Mouse (Mus musculus) leukemia stem cell, adult 10-12 weeks (primary cell): Measurements from ENCODE around the gene Rpl9-ps1. TPM values are rescaled to one million over a fixed set of nuclear protein-coding genes. Genes with fewer than 3 reads are reported as not detected.

Experiments used
- polyA plus RNA-seq: library from polyadenylated mRNA; stranded (reverse); fragments of >175 nt; gene quantifications from 2 replicates; pipeline ENCODE4 v1.2.3, GENCODE M21; 2012; ENCODE audit warnings: low replicate concordance

Rpl9-ps1 gene
- 0.36 TPM in 1 of 2 replicates, not detected in the other for polyA plus RNA-seq

GRCm38 (mm10) chr11:83645521-83645920 is at the start of gene Rpl9-ps1:
Rpl9-ps1 (minus strand) TSS chr11:83645621.

GRCm38 (mm10) chr11:83662204-83662603 is 16.8 kb upstream of the Rpl9-ps1 start, which contains the start of gene Ccl4:
Ccl4 (plus strand) TSS chr11:83662584.

GRCm38 (mm10) chr11:83649305-83649841 is 4.0 kb upstream of the Rpl9-ps1 start, which contains the start of gene Ccl3:
Ccl3 (minus strand) TSS chr11:83649355.

Other genes starting within 250 kb of the Rpl9-ps1 start
- 0.09 and 0.11 TPM in 2 replicates for gene Rasl10b, start 236.5 kb downstream of the Rpl9-ps1 start, polyA plus RNA-seq
- not detected in 2 replicates for gene Gas2l2, start 216.2 kb downstream of the Rpl9-ps1 start, polyA plus RNA-seq
- gene 1700020L24Rik, start 207.9 kb downstream of the Rpl9-ps1 start, polyA plus RNA-seq = 0.50 TPM in 1 of 2 replicates, not detected in the other
- gene Mmp28, start 182.6 kb downstream of the Rpl9-ps1 start, polyA plus RNA-seq = 0.42 and 0.46 TPM in 2 replicates
- gene Taf15, start 172.5 kb downstream of the Rpl9-ps1 start, polyA plus RNA-seq = 45.6 and 117 TPM in 2 replicates
- not detected in 2 replicates for gene Heatr9, start 123.4 kb downstream of the Rpl9-ps1 start, polyA plus RNA-seq
- gene Ccl5, start 115.1 kb downstream of the Rpl9-ps1 start, polyA plus RNA-seq = 20.3 and 71.8 TPM in 2 replicates
- gene Ccl9, start 67.0 kb downstream of the Rpl9-ps1 start, polyA plus RNA-seq = 0.29 TPM in 1 of 2 replicates, not detected in the other
- 7.6 TPM in 1 of 2 replicates, not detected in the other for gene Ccl6, start 52.5 kb downstream of the Rpl9-ps1 start, polyA plus RNA-seq
- gene Ccl3, start 3.7 kb upstream of the Rpl9-ps1 start, polyA plus RNA-seq = 0.25 and 2.2 TPM in 2 replicates
- 1.1 and 4.5 TPM in 2 replicates for gene Ccl4, start 17.0 kb upstream of the Rpl9-ps1 start, polyA plus RNA-seq
- gene Wfdc17, start 58.4 kb upstream of the Rpl9-ps1 start, polyA plus RNA-seq = not detected in 2 replicates
- gene Wfdc18, start 63.4 kb upstream of the Rpl9-ps1 start, polyA plus RNA-seq = not detected in 2 replicates
- gene Wfdc21, start 101.3 kb upstream of the Rpl9-ps1 start, polyA plus RNA-seq = not detected in 2 replicates
- 4.6 and 8.6 TPM in 2 replicates for gene Heatr6, start 108.1 kb upstream of the Rpl9-ps1 start, polyA plus RNA-seq
- not detected in 2 replicates for gene Hnf1b, start 204.4 kb upstream of the Rpl9-ps1 start, polyA plus RNA-seq